Mouse (Mus musculus): ENCODE results near the gene Pdzd2.

DNA sequence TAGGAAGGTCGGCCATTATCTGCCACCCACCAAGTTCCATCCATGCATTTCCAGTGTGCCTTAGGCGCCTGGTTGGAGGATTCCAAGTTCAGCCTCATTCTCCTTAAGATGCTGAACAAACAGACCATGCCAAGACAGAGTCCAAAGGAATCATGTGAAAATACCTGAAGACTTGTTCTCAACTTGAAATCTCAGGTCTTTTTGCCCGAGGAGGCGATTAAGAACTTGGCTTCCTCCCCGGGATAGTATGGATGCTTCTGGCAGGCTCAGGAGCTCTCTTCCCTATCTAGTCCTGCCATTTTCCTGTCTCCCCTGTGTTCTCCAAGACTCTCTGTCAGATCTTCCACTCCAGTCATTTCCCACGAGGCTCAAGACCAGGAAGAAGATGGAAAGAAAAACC, 131.6 kb downstream of the Pdzd2 start:
- TF ChIP-seq POLR2A (IDR thresholded peaks at IDR 0.05; ENCODE audit: borderline replicate concordance, control insufficient read depth, low read depth, low read length) (no peak), CTCF (IDR thresholded peaks at IDR 0.05; ENCODE audit: control insufficient read depth, insufficient read depth, low read length) (no peak)

Data from bone marrow, adult 2 months (tissue).